ENCODE assay signal across 13 mouse cellular contexts in the genomic region with DNA sequence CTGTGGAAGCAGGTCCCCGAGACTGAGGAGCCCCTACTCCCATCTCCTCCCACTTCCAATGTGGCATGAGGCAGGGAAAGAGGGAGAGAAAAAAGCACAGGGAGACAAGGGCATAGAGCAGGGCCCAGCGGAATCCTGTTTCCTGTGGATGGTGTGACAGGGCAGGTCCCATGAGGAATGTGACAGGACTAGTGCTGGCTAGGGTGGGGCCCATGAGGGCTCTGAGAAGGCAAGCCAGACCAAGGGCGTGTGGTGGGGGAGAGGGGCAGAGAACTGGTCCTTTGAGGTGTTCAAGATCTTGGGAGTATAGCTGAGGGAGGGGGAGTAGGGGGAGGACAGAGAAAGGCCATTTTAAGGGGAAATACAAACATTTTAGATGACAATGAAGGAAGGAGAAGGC.
"Had no signal": no experiment of that assay in that cellular context is flagged by ENCODE, and none has a peak within 500 bp of the region (broad histone marks: within the 10 kb centered on the region; RNA-seq: fewer than 3 reads in every experiment).

No protein-coding gene starts in this region.

- H3K9ac ChIP-seq: liver, embryonic 15.5 days; midbrain, embryonic 15.5 days had no signal

- H3K4me1 ChIP-seq: midbrain, embryonic 15.5 days had no signal

- H3K9me3 ChIP-seq: limb, embryonic 10.5 days; liver, embryonic 15.5 days; midbrain, embryonic 15.5 days had no signal

- H3K27ac ChIP-seq: left cerebral cortex, adult 2 months; limb, embryonic 10.5 days; liver, embryonic 15.5 days; midbrain, embryonic 15.5 days had no signal

- H3K4me3 ChIP-seq: left cerebral cortex, adult 2 months; limb, embryonic 10.5 days; liver, embryonic 15.5 days; midbrain, embryonic 15.5 days had no signal

- ATAC-seq: midbrain, embryonic 15.5 days had no signal

- H3K27me3 ChIP-seq: liver, embryonic 15.5 days; midbrain, embryonic 15.5 days had no signal

- H3K36me3 ChIP-seq: limb, embryonic 10.5 days; midbrain, embryonic 15.5 days had no signal

- DNase-seq: kidney, adult 18-20 months; kidney, postnatal 14 days; lung, adult 2 months; lung, postnatal 36 days; right cerebral cortex, adult 18-20 months; right cerebral cortex, postnatal 25 days; thymus, adult 2 months; thymus, postnatal 25 days had no signal

- H3K4me2 ChIP-seq: liver, embryonic 11.5 days; liver, embryonic 15.5 days; midbrain, embryonic 15.5 days had no signal
